9 mouse cellular contexts compared by ENCODE assay signal in genomic region chr8:108595061-108595419, GRCm38 (mm10).
DNase-seq lines count a peak whose midpoint lies in the region; ATAC-seq and TF ChIP-seq lines count a peak whose summit lies in the region.
"Had no signal": no experiment of that assay in that cellular context is flagged by ENCODE, and none has a peak within 500 bp of the region (broad histone marks: within the 10 kb centered on the region; RNA-seq: fewer than 3 reads in every experiment).

No protein-coding gene starts in this region.

- ATAC-seq in heart, embryonic 16.5 days (replicated peaks; ENCODE audit: extremely low read depth, insufficient read depth, low FRiP score): no peak
- ATAC-seq in neural tube, embryonic 11.5 days (ENCODE audit: insufficient read depth, low FRiP score, low TSS enrichment): no peak
- ATAC-seq in neural tube, embryonic 15.5 days (ENCODE audit: low FRiP score): no peak
- peak; percentile 63 for ATAC-seq in granulocyte monocyte progenitor cell, adult 5-6 weeks (replicated peaks; ENCODE audit: poor library complexity, severe bottlenecking)
- peak; percentile 55; the same call in 1 of the 2 replicates for ATAC-seq in neutrophil, adult 5-6 weeks (ENCODE audit: extremely low read depth, insufficient number of reproducible peaks, low FRiP score, poor library complexity, severe bottlenecking)

- H3K27me3 ChIP-seq in heart, embryonic 16.5 days (ENCODE audit: control insufficient read depth, insufficient read depth, low read length): no peaks in the 10 kb centered on the region
- no peaks in the 10 kb centered on the region for H3K27me3 ChIP-seq in neural tube, embryonic 11.5 days (ENCODE audit: control insufficient read depth, insufficient read depth, low read length)
- 0 out of 2 replicates have a peak, but pooled peaks cover 8% of the 10 kb centered on the region for H3K27me3 ChIP-seq in neural tube, embryonic 15.5 days (replicated peaks)

- H3K4me3 ChIP-seq in heart, embryonic 16.5 days (ENCODE audit: low read length): no peak overlapping the region
- H3K4me3 ChIP-seq in neural tube, embryonic 11.5 days (ENCODE audit: low read depth, low read length): no peak overlapping the region
- H3K4me3 ChIP-seq in neural tube, embryonic 15.5 days (replicated peaks): no peak overlapping the region
- H3K4me3 ChIP-seq in left cerebral cortex, adult 2 months: no peak overlapping the region

- no peaks in the 10 kb centered on the region for H3K36me3 ChIP-seq in heart, embryonic 16.5 days (ENCODE audit: control insufficient read depth, insufficient read depth)
- no peaks in the 10 kb centered on the region for H3K36me3 ChIP-seq in neural tube, embryonic 11.5 days (ENCODE audit: control insufficient read depth, insufficient read depth, low read length)
- H3K36me3 ChIP-seq in neural tube, embryonic 15.5 days: no peaks in the 10 kb centered on the region
- H3K36me3 ChIP-seq: G1E had no signal

- H3K27ac ChIP-seq in heart, embryonic 16.5 days (ENCODE audit: low read length): peak overlapping the region; percentile 31; the same call in 1 of the 2 replicates
- H3K27ac ChIP-seq in neural tube, embryonic 11.5 days (ENCODE audit: low read depth, low read length): peak overlapping the region; percentile 9; the same call in 1 of the 2 replicates
- no peak overlapping the region for H3K27ac ChIP-seq in neural tube, embryonic 15.5 days (replicated peaks)
- no peak overlapping the region for H3K27ac ChIP-seq in left cerebral cortex, adult 2 months

- peaks cover 9% of the 10 kb centered on the region for H3K4me1 ChIP-seq in heart, embryonic 16.5 days (ENCODE audit: control insufficient read depth, insufficient read depth, low read length)
- peaks cover 11% of the 10 kb centered on the region; the same call in 1 of the 2 replicates for H3K4me1 ChIP-seq in neural tube, embryonic 11.5 days (ENCODE audit: control insufficient read depth, insufficient read depth, low read length)
- peaks cover 24% of the 10 kb centered on the region for H3K4me1 ChIP-seq in neural tube, embryonic 15.5 days

- TF ChIP-seq CTCF in left cerebral cortex, adult 2 months (IDR thresholded peaks at IDR 0.05): no peak

- intact Hi-C loops in left cerebral cortex, adult 2 months (cut with DNase I): no loop called here

- DNase-seq in heart, adult 8-10 months (ENCODE audit: low spot score): no peak
- DNase-seq in neural tube, embryonic 11.5 days (ENCODE audit: low spot score): peak; percentile 35
- DNase-seq in left cerebral cortex, adult 2 months (ENCODE audit: extremely low spot score in 1 of 2, low spot score in 2 of 2): no peak
- no peak for DNase-seq in adrenal gland, postnatal 10 days

- 57% methylated on average over 9 of the region's 9 CpGs for WGBS in heart, embryonic 16.5 days
- WGBS in neural tube, embryonic 11.5 days: 54% methylated on average over 9 of the region's 9 CpGs
- WGBS in neural tube, embryonic 15.5 days: 43% methylated on average over 9 of the region's 9 CpGs

- H3K9me3 ChIP-seq in heart, embryonic 16.5 days (replicated peaks; ENCODE audit: control insufficient read depth, low read length): no peaks in the 10 kb centered on the region
- no peaks in the 10 kb centered on the region for H3K9me3 ChIP-seq in neural tube, embryonic 11.5 days (ENCODE audit: control insufficient read depth, low read length)
- H3K9me3 ChIP-seq in neural tube, embryonic 15.5 days (replicated peaks): no peaks in the 10 kb centered on the region

- H3K4me2 ChIP-seq in heart, embryonic 16.5 days (ENCODE audit: low read depth, low read length): no peak overlapping the region
- no peak overlapping the region for H3K4me2 ChIP-seq in neural tube, embryonic 11.5 days (ENCODE audit: low read depth)
- H3K4me2 ChIP-seq in neural tube, embryonic 15.5 days: no peak overlapping the region

- no peak overlapping the region for H3K9ac ChIP-seq in heart, embryonic 16.5 days (ENCODE audit: low read length)
- H3K9ac ChIP-seq in neural tube, embryonic 11.5 days (ENCODE audit: low read length): no peak overlapping the region
- H3K9ac ChIP-seq in neural tube, embryonic 15.5 days (replicated peaks): no peak overlapping the region

Comparison
In these comparisons a context has a peak if more than half of its experiments do, and no peak if none do; other contexts are left out.
1. H3K27ac ChIP-seq: peak in heart, embryonic 16.5 days (single experiment) and neural tube, embryonic 11.5 days (single experiment); none in neural tube, embryonic 15.5 days (single experiment) and left cerebral cortex, adult 2 months (single experiment).
2. ATAC-seq: peak in granulocyte monocyte progenitor cell, adult 5-6 weeks (single experiment) and neutrophil, adult 5-6 weeks (single experiment); none in heart, embryonic 16.5 days (single experiment), neural tube, embryonic 11.5 days (single experiment) and neural tube, embryonic 15.5 days (single experiment).